Mouse (Mus musculus) frontal cortex, postnatal 14 days (tissue): ENCODE measurements around the gene Slc12a9.

Experiments used
- DNase-seq, 2 experiments: peaks; one replicate each; pipeline ENCODE4 v3.0.0; 2022; ENCODE audit warnings: low spot score in 2 of 2

The Slc12a9 gene

DNA sequence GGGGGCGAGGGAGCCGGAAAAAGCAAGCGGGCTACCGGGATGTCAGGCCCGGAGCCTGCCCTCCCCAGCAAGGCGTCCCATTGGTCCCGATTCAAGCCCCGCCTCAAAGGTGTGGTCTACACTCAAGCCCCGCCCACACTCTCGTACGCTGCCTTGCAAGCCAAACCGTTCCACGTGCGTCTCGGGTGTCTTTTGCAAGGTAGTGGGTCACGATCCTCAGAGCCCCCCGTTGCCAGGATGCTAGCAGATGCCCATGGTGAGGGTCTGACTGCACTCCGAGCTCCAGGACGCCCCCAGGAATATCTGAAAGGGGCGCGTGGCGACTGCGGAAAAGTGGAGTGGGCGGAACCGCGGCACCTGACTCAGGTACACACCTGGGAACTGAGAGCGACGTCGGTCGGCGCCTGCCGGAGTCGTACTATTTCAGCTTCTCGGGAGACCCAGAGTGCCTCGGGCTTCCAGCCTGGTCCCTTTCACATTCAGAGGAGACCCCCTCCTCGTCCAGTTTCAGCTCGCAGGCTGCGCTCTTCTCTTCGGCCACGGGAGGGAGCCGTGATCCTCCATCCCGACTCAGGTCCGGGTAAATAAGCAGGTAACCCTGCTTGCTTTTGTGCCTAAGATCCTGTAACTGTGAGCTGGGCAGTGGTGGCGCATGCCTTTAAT, at the start of gene Slc12a9:
Gene Slc12a9 (minus strand): TSS at position 86 of the 663 bp plus-strand sequence.
- peak; percentile 88 to 89 for DNase-seq

DNA sequence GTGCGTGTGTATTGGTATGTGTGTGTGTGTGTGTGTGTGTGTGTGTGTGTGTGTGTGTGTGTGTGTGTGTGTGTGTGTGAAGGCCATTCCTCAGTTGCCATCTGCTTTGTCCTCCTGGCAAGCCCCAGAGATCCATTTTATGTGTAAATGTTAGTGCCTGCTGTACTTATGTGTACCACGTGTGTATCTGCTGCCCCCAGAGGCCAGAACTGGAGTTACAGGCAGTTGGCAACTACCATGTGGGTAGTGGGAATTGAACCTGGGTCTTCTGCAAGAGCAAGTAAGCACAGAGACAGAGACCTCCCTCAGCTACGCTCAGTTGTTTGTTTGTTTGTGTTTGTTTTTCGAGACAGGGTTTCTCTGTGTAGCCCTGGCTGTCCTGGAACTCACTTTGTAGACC, 47.8 kb upstream of the Slc12a9 start:
- peak; percentile 10 to 35 for DNase-seq

DNA sequence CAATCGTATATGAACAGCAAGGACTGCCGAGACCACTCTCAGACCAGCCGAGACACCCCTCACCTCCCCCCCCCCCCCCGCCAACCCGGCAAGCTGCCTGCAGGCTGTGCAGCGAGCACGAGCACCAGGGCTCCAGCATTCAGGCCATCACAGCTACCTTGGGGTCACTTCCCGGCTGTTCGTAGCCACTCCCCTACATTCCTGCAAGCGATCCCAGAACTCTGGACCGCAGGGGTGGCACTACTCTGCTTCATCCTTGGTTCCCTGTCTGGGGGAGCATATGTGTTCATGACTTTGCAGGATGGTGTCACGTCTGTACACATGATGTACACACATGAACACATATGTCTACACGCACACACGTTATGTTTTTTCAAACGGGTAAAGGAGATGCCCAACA, 44.2 kb upstream of the Slc12a9 start:
- no peak for DNase-seq

DNA sequence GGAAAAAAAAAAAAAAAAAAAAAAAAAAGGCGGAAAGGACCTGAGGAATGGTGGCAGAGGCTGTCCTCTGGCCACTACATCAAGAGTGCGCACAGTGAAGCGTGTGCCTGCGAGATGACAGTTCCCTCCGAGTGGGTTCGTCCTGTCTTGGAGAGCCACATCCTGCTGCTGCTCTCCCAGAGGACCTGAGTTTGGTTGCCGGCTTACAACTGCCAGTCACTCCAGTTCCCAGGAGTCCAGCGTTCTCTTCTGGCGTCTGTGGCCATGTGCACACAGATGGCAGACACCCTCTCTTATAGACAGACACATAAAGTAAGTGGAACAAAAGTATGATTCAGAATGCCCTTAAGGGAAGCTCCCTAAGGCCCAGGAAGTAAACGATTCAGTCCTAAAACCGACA, 43.8 kb upstream of the Slc12a9 start:
- no peak for DNase-seq

- DNase-seq = no peak
Observed at GRCm38 (mm10) chr5:137376722-137377121, 43.3 kb upstream of the Slc12a9 start.

GRCm38 (mm10) chr5:137376198-137376597, 42.8 kb upstream of the Slc12a9 start:
- no peak for DNase-seq

DNA sequence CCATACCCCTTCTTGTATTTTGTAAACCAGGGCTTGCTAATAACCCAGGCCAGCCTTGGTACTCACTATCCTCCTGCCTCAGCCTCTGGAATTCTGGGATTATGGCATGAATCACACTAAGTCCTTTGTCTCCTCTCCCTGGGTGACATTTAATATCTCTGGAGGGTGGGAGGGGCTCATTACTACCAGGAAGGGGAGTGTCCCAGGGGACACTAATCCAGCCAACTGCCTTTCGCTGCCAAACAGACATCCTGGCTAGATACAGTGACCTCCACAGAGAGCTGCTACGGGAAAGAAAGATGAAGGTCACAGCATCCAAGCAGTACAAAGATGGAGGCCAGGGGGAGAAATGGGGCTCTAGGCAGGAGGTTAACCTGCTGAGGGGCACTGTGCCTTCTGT, 42.2 kb upstream of the Slc12a9 start:
- no peak for DNase-seq

DNA sequence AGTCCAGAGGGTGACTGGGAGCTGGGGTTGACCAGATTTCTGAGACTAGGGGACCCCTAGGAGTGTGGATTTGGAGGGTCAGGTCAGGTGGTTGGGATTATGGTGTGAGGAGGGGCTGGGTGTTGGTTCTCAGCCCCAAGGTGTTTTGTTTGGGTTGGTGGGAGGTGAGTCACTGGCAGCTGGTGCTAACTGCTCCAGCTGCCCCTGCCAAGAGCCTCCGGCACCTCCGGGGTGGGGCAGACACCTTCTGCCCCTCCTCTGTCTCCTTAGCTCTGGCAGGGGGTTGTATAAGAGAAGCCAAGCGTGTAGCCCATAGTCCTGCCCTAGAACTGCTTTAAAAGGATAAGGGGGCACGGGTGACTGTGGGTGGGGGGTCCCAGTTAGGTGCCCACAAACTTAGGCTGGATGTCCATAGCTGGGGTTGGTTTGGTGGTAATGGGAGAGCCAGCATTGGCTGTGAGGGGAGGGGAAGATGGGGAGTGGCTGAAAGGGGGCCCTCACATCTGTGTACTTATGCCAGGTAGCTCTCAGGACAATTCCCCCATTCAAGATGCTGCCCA, 41.2 kb upstream of the Slc12a9 start:
- DNase-seq = no peak

GRCm38 (mm10) chr5:137373371-137373950, 40.1 kb upstream of the Slc12a9 start:
- no peak for DNase-seq

- DNase-seq = no peak
Observed at GRCm38 (mm10) chr5:137369665-137370064, 36.3 kb upstream of the Slc12a9 start.

DNA sequence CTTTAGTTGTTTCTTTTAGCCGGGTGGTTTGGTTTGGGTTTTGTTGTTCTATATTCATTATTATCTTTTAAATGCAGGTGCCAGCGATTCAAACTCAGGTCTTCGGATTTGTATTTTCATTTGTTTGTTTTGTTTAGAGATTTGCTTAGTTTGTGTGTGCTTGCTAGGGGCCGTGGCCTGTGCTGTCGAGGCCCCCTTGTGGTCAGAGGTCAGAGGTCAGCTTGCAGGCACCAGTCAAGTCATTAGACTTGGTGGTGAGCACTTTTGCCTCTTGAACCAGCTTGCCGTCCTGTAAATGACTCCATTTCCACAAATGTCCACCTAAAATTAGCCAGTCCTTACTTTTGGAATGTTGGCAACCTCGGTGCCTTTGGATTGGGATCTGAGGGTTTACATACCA, 25.0 kb upstream of the Slc12a9 start:
- DNase-seq = no peak

GRCm38 (mm10) chr5:137354091-137354490, 20.7 kb upstream of the Slc12a9 start:
- no peak for DNase-seq

DNA sequence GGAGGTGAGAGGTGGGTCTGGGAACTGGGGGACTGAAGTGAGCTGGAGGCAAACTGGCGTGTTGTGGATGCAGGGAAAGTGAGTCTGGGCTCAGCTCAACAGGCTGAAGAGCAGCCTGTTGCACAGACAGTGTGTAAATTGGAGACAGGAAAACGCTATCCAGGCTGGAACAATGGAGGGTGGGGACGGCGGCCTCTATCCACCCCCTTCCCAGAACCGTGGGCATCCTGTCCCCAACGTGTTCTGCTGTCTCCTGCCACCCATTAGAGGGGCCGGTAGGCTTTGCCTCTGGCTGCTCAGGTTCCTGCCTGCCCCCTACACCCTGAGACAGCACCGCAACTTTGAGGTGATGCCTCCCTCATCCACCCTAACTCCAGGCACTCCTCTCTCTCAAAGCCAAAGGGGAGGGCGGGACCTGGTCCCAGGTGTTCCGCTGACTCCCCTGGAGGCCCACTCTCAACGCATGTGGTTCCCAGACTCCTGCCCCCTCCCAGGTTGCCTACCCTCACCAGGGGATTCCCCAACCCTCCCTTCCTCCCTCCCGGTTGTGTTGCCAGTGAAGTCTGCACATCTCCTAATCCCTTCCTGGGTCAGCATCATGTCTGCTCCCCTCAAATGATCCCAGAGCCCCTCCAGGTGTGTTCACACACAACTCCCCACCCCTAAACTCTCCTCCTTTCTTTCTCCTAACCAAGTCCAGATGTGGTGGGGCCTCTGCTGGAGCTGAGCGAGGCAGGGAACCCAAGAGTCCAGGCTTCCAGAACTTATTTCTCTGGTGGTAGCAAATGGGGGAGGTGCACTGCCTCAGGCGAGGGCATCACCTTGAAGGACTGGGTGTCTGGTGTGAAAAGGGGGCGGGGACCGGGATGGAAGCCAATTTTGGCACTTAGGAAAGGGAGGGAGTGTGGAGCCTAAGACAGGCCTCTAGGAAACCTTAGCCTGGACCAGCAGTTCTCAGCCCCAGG, 18.9 kb upstream of the Slc12a9 start:
- no peak for DNase-seq

- no peak for DNase-seq
Observed at GRCm38 (mm10) chr5:137351394-137351793, 18.0 kb upstream of the Slc12a9 start.

DNA sequence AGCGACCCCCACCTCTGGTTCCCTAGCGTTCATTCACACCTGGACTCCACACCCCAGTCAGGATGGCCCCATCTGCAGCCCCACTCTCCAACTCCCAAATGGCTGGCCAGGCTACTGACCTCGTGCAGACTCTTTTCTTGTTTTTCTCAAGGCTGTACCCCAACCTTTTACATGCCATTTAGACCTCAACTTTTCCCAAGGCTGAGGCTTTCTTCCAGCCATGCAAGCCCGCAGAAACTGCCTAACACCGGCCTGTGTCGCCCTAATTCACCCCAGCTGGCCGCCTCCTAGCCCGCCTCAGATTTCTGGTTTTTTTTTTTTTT, 17.6 kb upstream of the Slc12a9 start:
- DNase-seq = no peak

- no peak for DNase-seq
Observed at GRCm38 (mm10) chr5:137350205-137351057, 17.0 kb upstream of the Slc12a9 start.

GRCm38 (mm10) chr5:137349384-137350204, 16.2 kb upstream of the Slc12a9 start, which contains the start of gene Ephb4:
Gene Ephb4 (plus strand): TSS chr5:137350109.
- peak; percentile 35 to 60 for DNase-seq

DNA sequence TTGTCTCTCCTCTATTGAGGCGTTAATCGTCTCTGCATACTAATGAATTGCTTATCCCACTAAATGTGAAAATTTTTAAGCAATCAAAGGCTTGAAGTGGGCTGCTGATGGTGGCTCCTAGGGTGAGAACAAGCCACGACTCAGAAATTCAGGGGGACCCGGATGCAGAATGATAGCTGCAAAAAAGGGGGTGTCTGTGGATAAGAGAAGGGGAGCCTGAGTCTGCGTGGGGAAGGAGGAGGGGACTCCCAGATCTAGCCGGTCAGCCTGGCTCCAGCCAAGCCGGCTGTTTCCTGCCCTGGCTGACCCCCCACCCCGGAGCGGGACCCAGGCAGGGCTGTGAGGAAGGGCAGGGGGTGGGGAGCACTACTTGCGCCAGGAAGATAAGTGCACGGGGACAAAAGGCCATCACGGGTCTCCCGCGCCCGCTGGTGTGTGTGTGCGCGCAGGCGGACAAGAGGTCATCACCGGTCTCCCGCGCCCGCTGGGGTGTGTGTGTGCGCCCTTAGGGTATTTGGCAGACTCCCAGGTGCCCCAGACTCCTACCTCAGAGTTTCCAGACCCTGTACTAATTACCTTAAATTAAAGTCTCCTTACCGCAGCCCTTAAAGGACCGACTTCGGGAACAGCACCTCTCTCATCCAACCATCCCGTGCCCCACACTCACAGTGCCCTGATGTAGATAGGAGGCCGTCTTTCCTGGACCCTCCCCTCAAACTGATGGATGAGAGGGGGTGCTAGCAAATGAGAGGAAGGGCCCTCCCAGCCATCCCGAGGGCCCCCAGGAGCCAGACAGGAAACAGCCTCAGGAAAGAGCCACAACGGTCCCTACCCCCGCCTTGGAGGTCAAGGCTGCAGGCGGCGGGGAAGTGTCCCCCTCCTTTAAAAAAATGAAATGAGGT, 15.3 kb upstream of the Slc12a9 start:
- DNase-seq = no peak

DNA sequence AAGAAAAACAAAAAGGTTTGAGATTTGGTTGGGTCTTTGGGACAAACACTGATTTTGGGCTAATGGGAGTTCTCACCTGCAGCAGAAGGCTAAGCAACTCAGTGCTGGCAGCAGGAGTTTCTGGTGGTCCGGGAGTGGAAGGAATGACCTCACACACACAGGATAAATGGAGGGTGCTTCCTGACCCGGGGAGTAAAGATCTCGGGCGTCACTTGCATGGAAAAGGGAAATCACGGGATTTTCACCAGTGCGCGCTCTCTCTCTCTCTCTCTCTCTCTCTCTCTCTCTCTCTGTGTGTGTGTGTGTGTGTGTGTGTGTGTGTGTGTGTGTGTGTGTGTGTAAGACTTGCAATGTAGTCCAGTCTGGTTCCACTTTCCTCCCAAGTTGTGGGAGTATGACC, 14.5 kb upstream of the Slc12a9 start:
- no peak for DNase-seq
